Mouse (Mus musculus) urinary bladder, postnatal 14 days (tissue): Measurements from ENCODE around the gene Gstm4.
"Not testable (repeated sequence)": the region's sequence is repeated elsewhere in the genome, so short reads cannot be mapped to it uniquely, and the experiment has no call there.

Experiments
- DNase-seq: peaks from one replicate; pipeline ENCODE4 v3.0.0; 2021; ENCODE audit warnings: low spot score

The Gstm4 gene

DNA sequence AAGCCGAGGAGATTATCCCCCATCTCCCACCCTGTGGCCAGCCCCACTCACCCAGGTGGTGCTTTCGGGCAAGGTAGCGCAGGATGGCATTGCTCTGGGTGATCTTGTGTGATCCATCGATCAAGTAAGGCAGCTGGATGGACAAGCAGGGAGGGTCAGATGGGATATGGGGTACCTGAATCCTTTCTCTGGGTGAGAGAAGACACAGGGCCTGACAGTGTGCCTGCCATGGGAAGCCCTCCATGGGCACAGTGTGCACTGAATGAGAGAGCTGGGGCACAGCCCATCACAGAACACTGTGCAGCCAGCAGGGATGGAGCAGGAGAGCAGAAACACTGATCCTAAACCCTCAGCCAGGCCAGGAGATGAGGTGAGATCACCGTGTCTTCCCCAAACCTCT, 28.2 kb downstream of the Gstm4 start:
- not testable (repeated sequence) for DNase-seq

DNA sequence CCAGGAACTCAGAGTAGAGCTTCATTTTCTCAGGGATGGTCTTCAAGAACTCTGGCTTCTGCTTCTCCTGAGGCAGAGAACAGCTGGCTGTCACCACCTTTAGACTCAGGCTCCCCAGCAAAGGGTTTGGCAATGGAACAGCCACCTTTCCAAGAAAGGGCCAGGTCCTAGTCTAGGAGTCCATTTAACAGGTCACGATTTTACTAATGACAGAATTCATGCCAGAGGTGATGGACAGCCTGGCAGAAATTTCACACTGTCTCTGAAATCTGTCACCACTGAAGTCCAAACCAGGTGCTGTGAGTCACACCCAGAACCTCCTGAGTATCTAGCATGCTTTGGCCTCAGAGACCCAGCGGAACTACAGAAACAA, 29.7 kb downstream of the Gstm4 start:
- DNase-seq: no peak

DNA sequence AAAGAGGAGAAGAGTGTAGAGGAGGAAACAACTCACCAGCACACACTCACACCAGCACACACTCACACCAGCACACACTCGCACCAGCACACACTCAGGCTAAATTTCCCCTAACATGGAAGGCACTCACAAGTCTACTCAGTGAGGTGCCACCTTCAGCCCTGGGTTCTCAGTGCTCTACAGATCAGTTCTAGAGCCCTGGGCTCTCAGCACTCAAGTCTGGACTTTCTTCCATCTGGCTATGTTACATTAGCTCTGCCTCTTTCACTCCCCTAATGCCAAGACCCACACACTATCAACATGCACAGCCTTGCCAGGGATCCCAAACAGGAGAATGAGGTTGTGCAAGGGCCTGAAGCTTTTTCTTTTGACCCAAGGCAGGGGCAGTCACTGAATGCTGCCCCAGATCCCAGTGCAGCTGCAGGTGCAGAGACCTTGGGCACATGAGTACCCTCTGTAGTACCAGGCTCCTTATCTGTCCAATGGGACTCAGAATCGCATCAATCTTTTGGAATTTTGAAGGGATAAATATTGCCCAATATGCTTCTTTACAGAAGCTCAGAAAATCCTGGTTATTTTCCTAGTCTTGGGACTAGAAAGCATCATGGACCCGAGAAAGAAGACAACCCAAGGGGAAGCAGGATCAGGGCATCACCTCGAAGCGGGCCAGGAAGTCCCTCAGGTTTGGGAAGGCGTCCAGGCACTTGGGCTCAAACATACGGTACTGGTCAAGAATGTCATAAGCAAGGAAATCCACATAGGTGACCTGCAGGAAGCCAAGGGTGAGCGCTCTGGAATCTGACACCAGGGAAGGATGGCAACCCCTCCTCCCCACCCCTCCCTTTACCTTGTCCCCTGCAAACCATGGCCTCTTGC, 30.4 kb downstream of the Gstm4 start:
- no peak for DNase-seq

DNA sequence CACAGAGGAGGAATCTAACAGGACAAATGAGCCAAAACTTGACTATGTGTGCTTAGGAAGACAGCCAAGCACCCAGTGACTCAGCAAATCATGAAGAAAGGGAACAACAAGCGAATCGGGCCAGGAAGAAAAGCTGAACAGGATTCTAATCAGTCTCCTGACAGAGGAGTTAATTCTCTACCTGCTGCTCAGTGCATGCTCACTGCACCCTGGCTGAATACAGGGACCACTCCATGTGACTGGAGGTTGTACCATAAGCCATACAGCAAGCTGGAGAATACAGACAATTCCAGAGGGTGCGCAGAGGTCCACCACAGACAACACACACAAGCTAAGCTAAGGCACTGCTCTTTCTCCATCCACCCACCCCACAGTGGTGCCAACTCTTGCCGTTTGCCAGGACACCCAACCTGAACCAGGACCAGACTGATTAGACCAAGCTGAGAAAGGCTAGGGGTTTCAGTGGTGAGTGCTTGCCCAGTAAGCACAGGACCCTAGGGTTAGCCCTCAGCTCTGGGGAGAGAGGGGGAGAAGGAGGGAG, 31.3 kb downstream of the Gstm4 start:
- peak; percentile 79 for DNase-seq

DNA sequence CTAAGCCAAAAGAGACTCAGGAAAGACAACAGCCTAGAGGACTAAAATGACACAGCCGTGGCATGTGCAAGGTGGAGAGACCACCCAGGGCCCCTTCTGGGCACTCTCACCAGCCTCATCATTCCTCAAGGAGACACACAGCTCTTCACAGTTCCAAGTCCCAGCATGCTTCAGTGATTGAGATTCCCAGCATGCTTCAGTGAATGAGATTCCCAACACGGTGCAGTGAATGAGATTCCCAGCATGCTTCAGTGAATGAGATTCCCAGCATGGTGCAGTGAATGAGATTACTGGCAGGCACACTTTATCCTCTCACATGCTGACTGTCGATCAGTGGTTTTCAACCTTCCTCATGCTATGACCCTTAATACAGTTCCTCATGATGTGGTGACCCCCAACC, 33.1 kb downstream of the Gstm4 start:
- DNase-seq: no peak

DNA sequence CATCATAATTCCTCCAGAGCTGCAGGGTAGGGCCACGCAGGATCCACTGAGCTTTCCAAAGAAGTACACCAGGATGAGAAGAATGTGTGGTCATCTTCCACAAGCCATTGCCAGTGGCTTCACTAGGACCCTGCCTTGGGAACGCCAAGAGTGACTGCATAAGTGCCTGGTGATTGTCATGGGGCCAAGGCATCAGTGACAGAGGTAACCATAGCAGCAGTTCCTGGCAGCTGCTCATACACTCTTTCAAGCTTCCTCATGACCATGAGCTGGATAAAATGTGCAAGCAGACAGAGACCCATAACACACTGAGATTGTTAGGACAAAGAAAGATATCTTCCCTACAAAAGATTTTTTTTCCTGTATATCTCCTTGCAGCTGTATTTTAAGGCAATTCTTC, 34.4 kb downstream of the Gstm4 start:
- DNase-seq: no peak

DNA sequence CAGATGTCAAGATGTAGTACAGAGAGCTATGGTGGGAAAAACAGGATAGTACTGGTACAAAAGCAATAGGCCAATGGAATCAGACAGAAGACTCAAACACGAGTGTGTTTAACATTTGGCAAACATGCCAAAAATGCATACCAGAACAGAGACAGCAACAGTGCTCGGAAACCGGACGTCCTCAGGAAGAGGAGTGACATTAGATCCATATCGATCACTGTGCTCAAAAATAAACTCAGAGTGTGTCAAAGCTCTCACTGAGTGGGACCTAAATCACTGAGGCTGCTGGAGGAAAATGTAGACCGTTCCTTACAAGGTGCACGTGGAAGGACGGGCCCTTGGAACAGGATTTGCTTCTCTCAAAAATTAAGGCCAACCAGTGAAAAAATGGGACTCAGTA, 42.7 kb downstream of the Gstm4 start:
- no peak for DNase-seq

DNA sequence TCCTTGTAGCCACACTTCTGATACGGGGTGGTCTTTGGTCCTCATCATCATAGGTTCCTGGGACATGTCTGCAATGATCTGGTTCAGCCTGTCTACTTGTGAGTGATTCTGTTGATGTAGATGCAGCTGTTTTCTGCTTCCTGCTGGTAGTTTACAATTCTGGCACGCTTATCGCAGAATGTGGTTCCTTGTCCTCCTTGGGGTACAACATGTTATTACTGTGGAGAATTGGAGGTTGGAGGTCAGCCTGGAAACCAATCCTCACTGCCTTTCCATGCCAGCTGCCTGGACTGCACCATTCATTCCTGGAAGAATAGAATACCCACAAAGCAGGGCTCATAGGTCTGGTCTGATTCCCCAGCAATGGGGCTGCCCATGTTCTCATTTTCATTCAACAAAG, 45.2 kb downstream of the Gstm4 start:
- no peak for DNase-seq

DNA sequence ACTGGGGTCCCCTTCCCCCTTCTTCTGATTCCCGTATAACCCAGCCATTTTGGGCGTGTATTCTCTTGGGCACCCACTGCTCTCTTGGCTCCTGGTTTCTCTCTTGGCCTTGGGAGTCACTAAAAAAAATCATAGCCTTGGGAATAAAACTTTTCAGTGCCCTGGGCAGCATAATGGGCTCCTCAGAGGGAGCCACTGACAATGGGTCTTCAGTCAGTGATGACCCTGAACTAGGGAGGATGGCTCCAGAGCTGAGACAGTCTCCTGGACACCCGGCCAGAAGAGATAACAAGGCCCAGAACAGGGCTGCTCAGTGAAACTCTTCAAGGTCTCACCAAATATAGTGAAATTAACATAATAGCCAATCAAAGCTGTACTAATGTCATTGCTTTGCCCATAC, 46.1 kb downstream of the Gstm4 start:
- no peak for DNase-seq

DNA sequence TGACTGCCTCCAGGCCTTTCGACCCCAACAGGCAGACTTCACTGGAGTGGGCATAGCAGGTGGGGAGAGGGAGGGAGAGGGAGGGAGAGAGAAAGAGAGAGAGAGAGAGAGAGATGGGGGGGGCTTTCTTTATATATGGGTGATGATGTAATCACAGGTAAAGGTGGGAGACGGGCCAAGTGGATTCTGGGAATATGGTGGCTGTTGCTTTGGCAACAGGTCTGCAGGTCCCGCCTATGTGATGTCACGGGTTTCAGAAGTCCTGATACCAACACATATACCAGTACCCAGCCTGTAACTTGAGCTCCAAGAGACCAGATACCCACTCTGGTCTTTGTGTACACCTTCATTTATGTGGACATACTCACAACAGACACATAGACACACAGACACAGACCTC, 48.1 kb downstream of the Gstm4 start:
- no peak for DNase-seq

DNA sequence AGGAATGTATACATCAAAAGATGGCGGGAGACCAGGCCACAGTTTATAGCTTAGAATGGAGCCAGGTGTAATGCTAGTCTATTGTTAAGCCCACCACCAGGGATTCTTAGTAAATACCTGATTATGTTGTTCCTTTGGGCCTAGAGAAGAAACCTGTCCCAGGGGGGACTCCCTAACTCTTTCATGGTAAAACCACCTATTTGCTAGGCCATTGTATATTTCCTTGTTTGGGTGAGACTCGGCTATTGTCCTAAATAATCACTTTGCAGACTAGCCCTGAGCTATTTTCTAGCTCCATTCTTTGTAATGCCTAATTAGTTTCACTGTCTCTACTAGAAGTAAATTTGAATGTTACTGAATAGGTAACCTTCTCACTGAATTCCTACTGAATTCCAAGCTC, 48.7 kb downstream of the Gstm4 start:
- not testable (repeated sequence) for DNase-seq
